Mouse (Mus musculus) heart, adult 2 months (tissue): Measurements from ENCODE around the gene Ky. TPM values are rescaled to one million over a fixed set of nuclear protein-coding genes. Genes with fewer than 3 reads are reported as not detected.

Experiments used
- DNase-seq, 2 experiments: peaks; one replicate each; pipeline ENCODE4 v3.0.0; 2021
- H3K27ac ChIP-seq: fragments of 200-600 bp; 2 replicates; pipeline ENCODE4 v1.8.1; 2022
- H3K27me3 ChIP-seq: fragments of 200-500 bp; 2 replicates; pipeline ENCODE4 v1.6.1; 2012; ENCODE audit warnings: mild to moderate bottlenecking, low read length, inconsistent platforms, mixed read lengths; ENCODE audit not compliant: control insufficient read depth, insufficient read depth
- H3K36me3 ChIP-seq: fragments of 200-500 bp; 2 replicates; pipeline ENCODE4 v1.6.1; 2012; ENCODE audit warnings: low read length, inconsistent platforms; ENCODE audit not compliant: control insufficient read depth, insufficient read depth
- H3K4me1 ChIP-seq: fragments of 200-500 bp; 2 replicates; pipeline ENCODE4 v1.6.1; 2011; ENCODE audit warnings: low read length; ENCODE audit not compliant: control insufficient read depth, insufficient read depth
- H3K4me3 ChIP-seq: fragments of 200-600 bp; 2 replicates; pipeline ENCODE4 v1.8.1; 2022
- H3K79me2 ChIP-seq: fragments of 200-500 bp; replicated peaks from 2 replicates; pipeline ENCODE4 v1.6.1; 2012; ENCODE audit warnings: mild to moderate bottlenecking, inconsistent platforms, low read length, moderate library complexity, mixed read lengths; ENCODE audit not compliant: control insufficient read depth, insufficient read depth
- H3K9ac ChIP-seq: fragments of 200-500 bp; 2 replicates; pipeline ENCODE4 v1.6.1; 2012; ENCODE audit warnings: low read depth, mild to moderate bottlenecking, control low read depth, inconsistent platforms, low read length, mixed read lengths
- CTCF ChIP-seq: fragments of 200-600 bp; IDR thresholded peaks from 2 replicates; pipeline ENCODE4 v1.8.1; 2022; ENCODE audit warnings: antibody characterized with exemption, mild to moderate bottlenecking, moderate library complexity
- EP300 ChIP-seq: fragments of 200-500 bp; IDR thresholded peaks from 2 replicates; pipeline ENCODE4 v1.6.1; 2011; ENCODE audit warnings: low read depth, low read length, control low read depth; ENCODE audit not compliant: insufficient read depth
- POLR2A ChIP-seq: fragments of 200-500 bp; IDR thresholded peaks from 2 replicates; pipeline ENCODE4 v1.6.1; 2011; ENCODE audit warnings: mild to moderate bottlenecking, low read depth, low read length, control low read depth; ENCODE audit not compliant: insufficient read depth
- WGBS: fragments of 180-500 bp; shearing (Covaris S2); methylation state at CpG from one replicate; pipeline ENCODE4 v1.1.7; 2018; 5-methylcytosine and 5-hydroxymethylcytosine counted together
- intact Hi-C: fragments of 180-260 bp; cut with DNase I; formaldehyde crosslinking; loops from one replicate; pipeline ENCODE4 v1.15.1; 2025
- long read RNA-seq: library from polyadenylated mRNA; stranded (forward); transcript quantifications from one replicate; pipeline ENCODE4 v2.0.0, GENCODE M21; 2021
- polyA plus RNA-seq: library from polyadenylated mRNA; depleted of rRNA; stranded (reverse); fragments of >200 nt; gene quantifications from 2 replicates; pipeline ENCODE4 v1.2.3, GENCODE M21; 2012; rRNA removed
- total RNA-seq, 2 experiments: library from RNA; stranded (reverse); gene quantifications; 2 replicates each; pipeline ENCODE4 v1.2.3; 2021

Ky gene
- 10 to 100 TPM; 11.4 to 12.1 TPM for total RNA-seq
- polyA plus RNA-seq, result 8.2 and 15.7 TPM in 2 replicates
- long read RNA-seq, partial matches to known transcripts, result 1 of 4 reads
- long read RNA-seq, other reads (novel, unspliced or antisense), result 3 of 4 reads

- intact Hi-C loops, result loop anchor here (2.0 kb wide), 1 partner anchor 103 kb away; no protein-coding TSS in a partner anchor
- Histone ChIP-seq H3K4me1 (peaks cover 2% of the 10 kb centered on the region; the same call in 1 of the 2 replicates), H3K79me2 (no peaks in the 10 kb centered on the region), H3K27ac (peak within 1 kb of the TSS; percentile 88), H3K36me3 (no peaks in the 10 kb centered on the region), H3K27me3 (no peaks in the 10 kb centered on the region), H3K4me3 (peak within 1 kb of the TSS; percentile 46), H3K9ac (peak within 1 kb of the TSS; percentile 72)
- DNase-seq, result peak; percentile 66 to 72
- TF ChIP-seq CTCF (peak; percentile 50), EP300 (no peak)
- WGBS, result 4% methylated on average over 63 of the region's 63 CpGs
These were observed at the start of gene Ky for GRCm38 (mm10) chr9:102505700-102506585. Gene Ky, plus strand, starts transcription at chr9:102505750.

DNA sequence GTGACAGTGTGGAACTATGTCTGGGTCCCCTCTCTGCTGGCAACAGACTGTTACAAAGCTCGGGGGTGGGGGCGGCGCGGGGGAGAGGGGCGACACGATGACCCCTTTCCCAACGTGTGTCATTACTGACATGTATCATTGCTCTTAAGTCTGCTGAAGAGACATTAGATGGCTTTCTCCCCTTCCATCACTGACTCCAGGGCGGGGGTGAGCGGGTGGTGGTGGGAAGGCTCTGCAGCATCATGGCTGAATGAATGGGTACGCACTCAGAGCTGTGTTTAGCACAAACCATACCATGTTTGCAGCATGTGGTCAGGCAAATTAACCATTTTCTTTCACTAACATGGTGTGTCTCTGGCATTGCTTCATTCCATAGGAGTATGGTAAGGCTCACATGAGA is 43.3 kb upstream of the Ky start:
- Histone ChIP-seq H3K27me3 (no peaks in the 10 kb centered on the region), H3K36me3 (no peaks in the 10 kb centered on the region), H3K27ac (no peak overlapping the region), H3K4me1 (no peaks in the 10 kb centered on the region), H3K9ac (no peak overlapping the region), H3K4me3 (no peak overlapping the region), H3K79me2 (no peaks in the 10 kb centered on the region)
- DNase-seq, result no peak
- 89% methylated on average over 10 of the region's 10 CpGs for WGBS
- intact Hi-C loops, result no loop called here
- TF ChIP-seq POLR2A, result no peak
- no peak for TF ChIP-seq EP300
- TF ChIP-seq CTCF, result no peak

DNA sequence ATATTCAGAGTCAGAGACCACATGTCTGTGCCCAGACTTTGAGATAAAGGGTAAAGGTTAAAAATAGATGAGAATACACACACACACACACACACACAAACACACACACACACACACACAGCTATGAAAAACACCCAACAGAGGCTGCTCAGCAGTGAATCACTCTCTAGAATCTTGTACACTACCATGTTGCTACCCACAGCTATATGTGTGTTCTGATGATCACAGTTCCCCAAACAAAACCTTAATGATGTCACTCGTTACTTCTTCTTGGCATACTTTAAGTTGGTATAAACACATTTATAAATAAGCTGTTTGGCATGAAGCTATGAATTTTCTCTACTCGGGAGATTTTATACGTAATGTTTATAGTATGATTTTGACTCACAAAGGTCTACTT is 40.5 kb upstream of the Ky start:
- no peaks in the 10 kb centered on the region for H3K4me1 ChIP-seq
- H3K4me3 ChIP-seq, result no peak overlapping the region
- no peaks in the 10 kb centered on the region for H3K36me3 ChIP-seq
- H3K79me2 ChIP-seq, result no peaks in the 10 kb centered on the region
- no peaks in the 10 kb centered on the region for H3K27me3 ChIP-seq
- no peak for DNase-seq
- H3K27ac ChIP-seq, result no peak overlapping the region
- no peak overlapping the region for H3K9ac ChIP-seq
- 82% methylated on average over 3 of the region's 3 CpGs for WGBS
- intact Hi-C loops, result no loop called here
- no peak for TF ChIP-seq POLR2A
- no peak for TF ChIP-seq CTCF
- no peak for TF ChIP-seq EP300

- Histone ChIP-seq H3K79me2 (no peaks in the 10 kb centered on the region), H3K4me3 (no peak overlapping the region), H3K9ac (no peak overlapping the region), H3K36me3 (no peaks in the 10 kb centered on the region), H3K27ac (no peak overlapping the region), H3K27me3 (no peaks in the 10 kb centered on the region), H3K4me1 (no peaks in the 10 kb centered on the region)
- 67% methylated on average over 5 of the region's 5 CpGs for WGBS
- TF ChIP-seq EP300 (no peak), CTCF (no peak), POLR2A (no peak)
- DNase-seq, result no peak
- intact Hi-C loops, result no loop called here
These were observed 39.8 kb upstream of the Ky start for GRCm38 (mm10) chr9:102465726-102466125.

DNA sequence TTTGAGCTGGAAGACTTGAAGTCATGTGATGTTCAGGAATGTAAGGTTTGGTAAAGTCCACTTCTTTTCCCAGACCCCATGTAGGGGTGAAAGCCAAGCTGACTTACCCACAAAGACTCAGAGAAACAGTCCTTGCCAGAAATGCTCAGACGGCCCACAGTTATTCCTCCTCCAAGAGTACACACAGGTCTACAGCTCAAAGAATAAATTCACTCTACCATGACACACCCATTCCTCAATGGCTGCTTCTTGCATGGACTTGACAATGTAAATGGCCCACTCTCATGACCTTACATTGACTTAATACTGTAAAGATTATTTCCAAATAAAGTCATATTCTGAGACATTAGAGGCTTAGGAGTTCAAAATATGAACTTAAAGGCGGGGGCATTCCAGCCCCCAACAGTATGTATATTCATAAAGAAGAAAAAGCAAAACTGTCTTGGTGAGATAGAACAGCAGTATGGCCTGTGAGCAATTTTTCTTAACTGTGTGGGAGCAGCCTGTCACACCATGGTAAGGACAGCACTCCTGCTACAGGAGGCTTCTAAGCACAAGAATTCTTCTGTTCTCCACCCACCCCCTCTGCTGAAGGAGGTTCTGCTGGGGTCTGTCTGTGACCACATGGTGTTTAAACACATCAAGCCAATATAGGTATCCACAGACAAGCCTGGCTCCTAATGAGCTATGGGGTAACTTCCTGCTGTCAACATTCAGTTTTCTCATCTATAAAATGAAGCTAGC is 35.3 kb upstream of the Ky start:
- intact Hi-C loops, result no loop called here
- no peak for TF ChIP-seq POLR2A
- no peak for TF ChIP-seq CTCF
- TF ChIP-seq EP300, result no peak
- H3K4me3 ChIP-seq, result no peak overlapping the region
- no peak overlapping the region for H3K27ac ChIP-seq
- H3K79me2 ChIP-seq, result no peaks in the 10 kb centered on the region
- DNase-seq, result no peak
- no peak overlapping the region for H3K9ac ChIP-seq
- H3K36me3 ChIP-seq, result no peaks in the 10 kb centered on the region
- WGBS, result 87% methylated on average over 2 of the region's 2 CpGs
- no peaks in the 10 kb centered on the region for H3K27me3 ChIP-seq
- H3K4me1 ChIP-seq, result no peaks in the 10 kb centered on the region
